Mouse (Mus musculus) testis, adult 2 months (tissue): ENCODE data around the gene Hist1h2ag. TPM values are rescaled to one million over a fixed set of nuclear protein-coding genes. Genes with fewer than 3 reads are reported as not detected.
A peak's percentile ranks its signal among the peaks of the same experiment; 100 is the strongest.

Experiments used
- H3K27ac ChIP-seq: fragments of 200-500 bp; 2 replicates; pipeline ENCODE4 v1.5.1; 2012; ENCODE audit warnings: low read depth, low read length; ENCODE audit not compliant: control insufficient read depth, insufficient read depth
- H3K27me3 ChIP-seq: fragments of 200-500 bp; 2 replicates; pipeline ENCODE4 v1.6.1; 2012; ENCODE audit warnings: mild to moderate bottlenecking, low read length, moderate library complexity; ENCODE audit not compliant: control insufficient read depth, insufficient read depth
- H3K36me3 ChIP-seq: fragments of 200-500 bp; 2 replicates; pipeline ENCODE4 v1.6.1; 2012; ENCODE audit warnings: mild to moderate bottlenecking, low read length; ENCODE audit not compliant: control insufficient read depth, insufficient read depth
- H3K4me1 ChIP-seq: fragments of 200-500 bp; 2 replicates; pipeline ENCODE4 v1.6.1; 2012; ENCODE audit warnings: low read length; ENCODE audit not compliant: control insufficient read depth, insufficient read depth
- H3K4me3 ChIP-seq: fragments of 200-500 bp; 2 replicates; pipeline ENCODE4 v1.5.1; 2012; ENCODE audit warnings: low read depth, mild to moderate bottlenecking, low read length, moderate library complexity, mixed read lengths; ENCODE audit not compliant: control insufficient read depth
- CTCF ChIP-seq: fragments of 200-500 bp; IDR thresholded peaks from 2 replicates; pipeline ENCODE4 v1.5.1; 2012; ENCODE audit warnings: low read depth, mild to moderate bottlenecking, inconsistent platforms, low read length, moderate library complexity; ENCODE audit not compliant: control insufficient read depth, insufficient read depth, insufficient replicate concordance
- POLR2A ChIP-seq: fragments of 200-500 bp; IDR thresholded peaks from 2 replicates; pipeline ENCODE4 v1.6.1; 2012; ENCODE audit warnings: low read depth, mild to moderate bottlenecking, inconsistent platforms, low read length, moderate library complexity; ENCODE audit not compliant: control insufficient read depth
- polyA plus RNA-seq: library from polyadenylated mRNA; depleted of rRNA; stranded (reverse); fragments of >200 nt; gene quantifications from 2 replicates; pipeline ENCODE4 v1.2.3, GENCODE M21; 2012; rRNA removed

Gene Hist1h2ag
- polyA plus RNA-seq, 1 experiment, result 4.8 TPM

DNA sequence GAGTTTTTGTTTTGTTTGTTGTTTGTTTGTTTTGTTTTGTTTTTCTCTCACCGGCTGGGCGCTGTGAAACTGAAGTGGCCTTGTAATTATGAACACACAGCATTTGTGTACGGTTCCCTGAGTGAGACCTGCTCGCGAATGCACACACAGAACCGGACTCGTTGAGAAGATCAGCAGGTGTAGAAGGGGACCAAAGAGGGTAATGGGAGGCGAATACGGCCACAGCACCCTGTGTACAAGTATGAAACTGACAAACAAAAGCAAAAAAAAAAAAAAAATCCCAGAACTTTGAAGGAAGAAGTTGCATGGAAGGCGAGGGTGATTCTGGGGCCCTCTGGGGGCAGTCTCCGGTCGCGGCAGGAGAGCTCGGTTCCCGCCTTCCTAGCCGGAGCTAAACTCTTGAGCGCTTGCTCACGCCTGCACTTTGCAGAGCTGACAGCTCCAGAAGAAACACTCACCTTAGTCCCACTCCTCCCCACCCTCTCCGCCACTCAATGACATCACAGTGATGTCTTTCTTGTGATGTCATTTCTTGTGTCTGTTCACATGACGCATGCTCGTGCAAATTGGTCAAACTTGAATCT, 47.3 kb downstream of the Hist1h2ag start:
- Histone ChIP-seq H3K27ac (no peak overlapping the region), H3K27me3 (peaks cover 11% of the 10 kb centered on the region), H3K36me3 (no peaks in the 10 kb centered on the region), H3K4me3 (peak overlapping the region; percentile 71), H3K4me1 (peaks cover 8% of the 10 kb centered on the region)
- TF ChIP-seq CTCF (no peak), POLR2A (no peak)

DNA sequence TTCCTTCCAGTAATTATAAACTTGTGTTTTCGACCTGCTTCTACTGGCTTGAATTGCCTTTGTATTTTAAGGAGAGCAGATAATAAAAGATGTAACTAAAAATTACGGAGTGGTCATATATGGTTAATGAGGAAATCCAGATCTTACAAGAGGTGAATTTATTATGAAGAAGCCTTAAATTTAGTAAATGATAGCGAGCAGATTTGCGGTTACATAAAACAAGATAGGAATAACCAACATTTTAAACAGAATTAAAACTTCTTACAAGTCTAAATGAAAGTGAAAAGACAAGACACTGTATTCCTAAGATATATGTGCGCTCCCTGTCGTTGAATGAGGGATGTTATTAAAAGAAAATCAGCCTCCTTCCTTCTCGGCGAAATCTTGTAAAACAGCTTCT, 47.8 kb downstream of the Hist1h2ag start:
- no peak for TF ChIP-seq CTCF
- no peak for TF ChIP-seq POLR2A
- no peak overlapping the region for H3K27ac ChIP-seq
- H3K4me1 ChIP-seq, result peaks cover 8% of the 10 kb centered on the region
- peak overlapping the region; percentile 71 for H3K4me3 ChIP-seq
- peaks cover 11% of the 10 kb centered on the region for H3K27me3 ChIP-seq
- H3K36me3 ChIP-seq, result no peaks in the 10 kb centered on the region

GRCm38 (mm10) chr13:21993957-21994738, 48.6 kb downstream of the Hist1h2ag start:
- TF ChIP-seq POLR2A (no peak), CTCF (no peak)
- H3K4me3 ChIP-seq, result no peak overlapping the region
- peaks cover 11% of the 10 kb centered on the region for H3K27me3 ChIP-seq
- H3K4me1 ChIP-seq, result peaks cover 8% of the 10 kb centered on the region
- no peaks in the 10 kb centered on the region for H3K36me3 ChIP-seq
- H3K27ac ChIP-seq, result no peak overlapping the region

GRCm38 (mm10) chr13:21992550-21992949, 50.2 kb downstream of the Hist1h2ag start:
- H3K36me3 ChIP-seq, result no peaks in the 10 kb centered on the region
- no peak for TF ChIP-seq POLR2A
- TF ChIP-seq CTCF, result no peak
- H3K27me3 ChIP-seq, result peaks cover 11% of the 10 kb centered on the region

More at GRCm38 (mm10) chr13:21992550-21992949, 50.2 kb downstream of the Hist1h2ag start:
- Histone ChIP-seq H3K4me1 (peaks cover 8% of the 10 kb centered on the region), H3K4me3 (no peak overlapping the region), H3K27ac (no peak overlapping the region)

Other genes with a start within 250 kb of the Hist1h2ag start
- 28.8 and 32.6 TPM in 2 replicates for gene Hist1h2bq, start 232.7 kb downstream of the Hist1h2ag start, polyA plus RNA-seq
- gene Hist1h2ao, start 232.5 kb downstream of the Hist1h2ag start, polyA plus RNA-seq, result not detected in 2 replicates
- gene Hist1h4m, start 231.2 kb downstream of the Hist1h2ag start, polyA plus RNA-seq, result not detected in 2 replicates
- 32.2 and 38.8 TPM in 2 replicates for gene Hist1h4n, start 210.7 kb downstream of the Hist1h2ag start, polyA plus RNA-seq
- 7.4 and 12.0 TPM in 2 replicates for gene Hist1h2ap, start 209.4 kb downstream of the Hist1h2ag start, polyA plus RNA-seq
- gene Hist1h2br, start 209.2 kb downstream of the Hist1h2ag start, polyA plus RNA-seq, result 26.8 and 30.6 TPM in 2 replicates
- 2.7 and 2.8 TPM in 2 replicates for gene Zfp184, start 97.8 kb downstream of the Hist1h2ag start, polyA plus RNA-seq
- gene Pom121l2, start 61.8 kb downstream of the Hist1h2ag start, polyA plus RNA-seq, result 128 and 157 TPM in 2 replicates
- 0.05 and 0.22 TPM in 2 replicates for gene Prss16, start 33.2 kb downstream of the Hist1h2ag start, polyA plus RNA-seq
- 1.8 and 3.7 TPM in 2 replicates for gene Hist1h2ah, start 7.4 kb downstream of the Hist1h2ag start, polyA plus RNA-seq
- gene Hist1h2bk, start 7.1 kb downstream of the Hist1h2ag start, polyA plus RNA-seq, result 10.0 and 11.3 TPM in 2 replicates
- gene Hist1h4i, start 1.6 kb downstream of the Hist1h2ag start, polyA plus RNA-seq, result 3.7 and 6.6 TPM in 2 replicates
- gene Hist1h2bj, start 270 bp upstream of the Hist1h2ag start, polyA plus RNA-seq, result 7.9 and 8.5 TPM in 2 replicates
- not detected in 2 replicates for gene Vmn1r188, start 41.5 kb upstream of the Hist1h2ag start, polyA plus RNA-seq
- gene Vmn1r189, start 62.9 kb upstream of the Hist1h2ag start, polyA plus RNA-seq, result not detected in 2 replicates
- gene Vmn1r191, start 141.0 kb upstream of the Hist1h2ag start, polyA plus RNA-seq, result not detected in 2 replicates
- gene Vmn1r192, start 148.2 kb upstream of the Hist1h2ag start, polyA plus RNA-seq, result not detected in 2 replicates
- not detected in 2 replicates for gene Vmn1r193, start 180.2 kb upstream of the Hist1h2ag start, polyA plus RNA-seq
- gene Vmn1r194, start 201.3 kb upstream of the Hist1h2ag start, polyA plus RNA-seq, result not detected in 2 replicates
- not detected in 2 replicates for gene Vmn1r195, start 227.6 kb upstream of the Hist1h2ag start, polyA plus RNA-seq
- gene Vmn1r196, start 247.0 kb upstream of the Hist1h2ag start, polyA plus RNA-seq, result not detected in 2 replicates